Mouse (Mus musculus) frontal cortex, postnatal 36 days (tissue): ENCODE measurements around the gene Gsto2.

ENCODE experiments used
- DNase-seq, 2 experiments: peaks; one replicate each; pipeline ENCODE4 v3.0.0; 2022; ENCODE audit warnings: low spot score in 2 of 2

Gene Gsto2

GRCm38 (mm10) chr19:47890489-47891130 lies 25.3 kb downstream of the Gsto2 start:
- no peak for DNase-seq

GRCm38 (mm10) chr19:47891562-47892312 lies 26.4 kb downstream of the Gsto2 start:
- DNase-seq: no peak

GRCm38 (mm10) chr19:47893092-47893491 lies 27.8 kb downstream of the Gsto2 start:
- no peak for DNase-seq

- no peak for DNase-seq
These were observed 33.2 kb downstream of the Gsto2 start for GRCm38 (mm10) chr19:47898472-47899079.

GRCm38 (mm10) chr19:47900012-47900411 lies 34.7 kb downstream of the Gsto2 start:
- DNase-seq: no peak

- DNase-seq: no peak
These were observed 35.2 kb downstream of the Gsto2 start for GRCm38 (mm10) chr19:47900558-47900957.

GRCm38 (mm10) chr19:47902316-47903201 lies 37.2 kb downstream of the Gsto2 start:
- no peak for DNase-seq

- DNase-seq: no peak
These were observed 38.3 kb downstream of the Gsto2 start for GRCm38 (mm10) chr19:47903679-47904078.

GRCm38 (mm10) chr19:47905081-47905480 lies 39.7 kb downstream of the Gsto2 start:
- no peak for DNase-seq

GRCm38 (mm10) chr19:47905603-47906002 lies 40.3 kb downstream of the Gsto2 start:
- DNase-seq: no peak

GRCm38 (mm10) chr19:47907596-47907995 lies 42.3 kb downstream of the Gsto2 start:
- DNase-seq: no peak

- DNase-seq: no peak
These were observed 43.6 kb downstream of the Gsto2 start for GRCm38 (mm10) chr19:47908961-47909371.

- DNase-seq: no peak
These were observed 44.2 kb downstream of the Gsto2 start for GRCm38 (mm10) chr19:47909387-47910116.

GRCm38 (mm10) chr19:47910117-47910618 lies 44.8 kb downstream of the Gsto2 start:
- DNase-seq: no peak

GRCm38 (mm10) chr19:47910751-47911150 lies 45.4 kb downstream of the Gsto2 start:
- DNase-seq: no peak

- no peak for DNase-seq
These were observed 48.0 kb downstream of the Gsto2 start for GRCm38 (mm10) chr19:47913344-47913743.

- DNase-seq: no peak
These were observed 48.9 kb downstream of the Gsto2 start for GRCm38 (mm10) chr19:47914191-47914590.

GRCm38 (mm10) chr19:47915251-47915650 lies 49.9 kb downstream of the Gsto2 start:
- no peak for DNase-seq

- no peak for DNase-seq
These were observed 52.1 kb downstream of the Gsto2 start for GRCm38 (mm10) chr19:47917396-47917795.

GRCm38 (mm10) chr19:47918016-47918415 lies 52.7 kb downstream of the Gsto2 start:
- no peak for DNase-seq
